Mouse (Mus musculus) lung, postnatal 0 days (tissue): ENCODE results near the gene Smarcd1.

Source experiments
- CTCF ChIP-seq: IDR thresholded peaks from 2 replicates; pipeline ENCODE4 v1.5.1; 2016; ENCODE audit warnings: antibody characterized with exemption, mild to moderate bottlenecking
- EP300 ChIP-seq: IDR thresholded peaks from 2 replicates; pipeline ENCODE4 v1.6.1; 2016; ENCODE audit warnings: antibody characterized with exemption, mild to moderate bottlenecking, control low read depth

- TF ChIP-seq CTCF (no peak), EP300 (no peak)
Observed at GRCm38 (mm10) chr15:99704041-99704681, 2.2 kb downstream of the Smarcd1 start.
